ENCODE assay signal across 9 mouse cellular contexts in genomic region chr16:73367226-73367840, GRCm38 (mm10).
DNase-seq lines count a peak whose midpoint lies in the region; ATAC-seq lines count a peak whose summit lies in the region.
"Had no signal": no experiment of that assay in that cellular context is flagged by ENCODE, and none has a peak within 500 bp of the region (broad histone marks: within the 10 kb centered on the region; RNA-seq: fewer than 3 reads in every experiment).

No protein-coding gene starts in this region.

- H3K9me3 ChIP-seq in midbrain, embryonic 11.5 days (ENCODE audit: control insufficient read depth, low read length) = no peaks in the 10 kb centered on the region
- H3K9me3 ChIP-seq in midbrain, embryonic 13.5 days = 0 out of 2 replicates have a peak, but pooled peaks cover 4% of the 10 kb centered on the region

- H3K27me3 ChIP-seq in midbrain, embryonic 11.5 days (ENCODE audit: control insufficient read depth, insufficient read depth, low read length) = no peaks in the 10 kb centered on the region
- no peaks in the 10 kb centered on the region for H3K27me3 ChIP-seq in midbrain, embryonic 13.5 days

- H3K4me3 ChIP-seq in midbrain, embryonic 11.5 days (ENCODE audit: low read depth, low read length) = no peak overlapping the region
- H3K4me3 ChIP-seq in midbrain, embryonic 13.5 days (replicated peaks) = no peak overlapping the region

- peak; percentile 53; the same call in 1 of the 2 replicates for ATAC-seq in midbrain, embryonic 11.5 days (ENCODE audit: low FRiP score)
- ATAC-seq in midbrain, embryonic 13.5 days = no peak
- ATAC-seq in granulocyte monocyte progenitor cell, adult 5-6 weeks (replicated peaks; ENCODE audit: poor library complexity, severe bottlenecking) = no peak

- H3K27ac ChIP-seq in midbrain, embryonic 11.5 days (ENCODE audit: low read depth, low read length) = no peak overlapping the region
- no peak overlapping the region for H3K27ac ChIP-seq in midbrain, embryonic 13.5 days

- H3K4me2 ChIP-seq in midbrain, embryonic 11.5 days = no peak overlapping the region
- no peak overlapping the region for H3K4me2 ChIP-seq in midbrain, embryonic 13.5 days (replicated peaks)

- WGBS in midbrain, embryonic 11.5 days = 77% methylated on average over 17 of the region's 17 CpGs
- WGBS in midbrain, embryonic 13.5 days = 61% methylated on average over 17 of the region's 17 CpGs

- H3K4me1 ChIP-seq in midbrain, embryonic 11.5 days (ENCODE audit: control insufficient read depth, insufficient read depth, low read length) = no peaks in the 10 kb centered on the region
- H3K4me1 ChIP-seq in midbrain, embryonic 13.5 days (replicated peaks) = peaks cover 12% of the 10 kb centered on the region

- H3K9ac ChIP-seq in midbrain, embryonic 11.5 days (ENCODE audit: low read length) = no peak overlapping the region
- H3K9ac ChIP-seq in midbrain, embryonic 13.5 days (replicated peaks) = no peak overlapping the region

- no peaks in the 10 kb centered on the region for H3K36me3 ChIP-seq in midbrain, embryonic 11.5 days (ENCODE audit: control insufficient read depth, insufficient read depth, low read length)
- H3K36me3 ChIP-seq in midbrain, embryonic 13.5 days = no peaks in the 10 kb centered on the region

- peak; percentile 3 to 29 for DNase-seq in heart, adult 18-20 months
- DNase-seq in heart, postnatal 25 days (ENCODE audit: low spot score) = no peak
- DNase-seq in midbrain, embryonic 11.5 days (ENCODE audit: low spot score, missing footprints) = no peak
- peak; percentile 1 for DNase-seq in lung, postnatal 36 days
- DNase-seq in cerebellum, postnatal 14 days = no peak
- DNase-seq in adrenal gland, adult 2 months = no peak
- DNase-seq: adrenal gland, postnatal 36 days had no signal

- intact Hi-C loops in heart, postnatal 25 days (cut with DNase I) = no loop called here

Comparison
In these comparisons a context has a peak if more than half of its experiments do, and no peak if none do; other contexts are left out.
1. DNase-seq: peak in heart, adult 18-20 months (2 of 2) and lung, postnatal 36 days (single experiment); none in heart, postnatal 25 days (single experiment), midbrain, embryonic 11.5 days (single experiment), cerebellum, postnatal 14 days (0 of 2) and adrenal gland, adult 2 months (single experiment).